Mouse (Mus musculus) kidney, postnatal 4 days (tissue): Measurements from ENCODE around the gene Mrps5.
"Not testable (repeated sequence)": the region's sequence is repeated elsewhere in the genome, so short reads cannot be mapped to it uniquely, and the experiment has no call there.

Experiments
- DNase-seq, 2 experiments: peaks; one replicate each; pipeline ENCODE4 v3.0.0; 2021; ENCODE audit warnings: mixed read lengths in 2 of 2

Gene Mrps5

GRCm38 (mm10) chr2:127586694-127587513 lies at the start of gene Mrps5, which contains the start of gene Zfp661:
Gene Mrps5 (plus strand): TSS chr2:127587222.
Gene Zfp661 (minus strand): TSS chr2:127587094.
- peak; percentile 92 to 94 for DNase-seq

- no peak for DNase-seq
These were observed 49.5 kb upstream of the Mrps5 start for GRCm38 (mm10) chr2:127537548-127537947.

GRCm38 (mm10) chr2:127539494-127539893 lies 47.5 kb upstream of the Mrps5 start:
- DNase-seq: peak in 1 of 2 experiments; percentile 24

- peak; percentile 48 to 71 for DNase-seq
These were observed 45.8 kb upstream of the Mrps5 start, which contains the start of gene Prom2 for GRCm38 (mm10) chr2:127541185-127541584. Gene Prom2 (minus strand): TSS chr2:127541467.

GRCm38 (mm10) chr2:127541697-127542096 lies 45.3 kb upstream of the Mrps5 start:
- no peak for DNase-seq

- DNase-seq: no peak
These were observed 38.5 kb upstream of the Mrps5 start for GRCm38 (mm10) chr2:127548342-127549074.

- DNase-seq: no peak
These were observed 37.3 kb upstream of the Mrps5 start for GRCm38 (mm10) chr2:127549711-127550110.

- DNase-seq: no peak
These were observed 36.6 kb upstream of the Mrps5 start for GRCm38 (mm10) chr2:127550446-127550845.

GRCm38 (mm10) chr2:127551078-127551477 lies 35.9 kb upstream of the Mrps5 start:
- DNase-seq: peak; percentile 22 to 42

GRCm38 (mm10) chr2:127559070-127559966 lies 27.7 kb upstream of the Mrps5 start:
- peak; percentile 93 for DNase-seq

- no peak for DNase-seq
These were observed 13.7 kb upstream of the Mrps5 start for GRCm38 (mm10) chr2:127573322-127573721.

GRCm38 (mm10) chr2:127584436-127584858 lies 2.6 kb upstream of the Mrps5 start:
- peak; percentile 93 to 96 for DNase-seq

- DNase-seq: no peak
These were observed 457 bp downstream of the Mrps5 start for GRCm38 (mm10) chr2:127587514-127587844.

- DNase-seq: no peak
These were observed 1.9 kb downstream of the Mrps5 start for GRCm38 (mm10) chr2:127588897-127589296.

GRCm38 (mm10) chr2:127590204-127590603 lies 3.2 kb downstream of the Mrps5 start:
- DNase-seq: peak; percentile 12 to 13

- DNase-seq: peak; percentile 13 to 33
These were observed 3.8 kb downstream of the Mrps5 start for GRCm38 (mm10) chr2:127590840-127591239.

GRCm38 (mm10) chr2:127603383-127603782 lies 16.4 kb downstream of the Mrps5 start:
- DNase-seq: not testable (repeated sequence)

GRCm38 (mm10) chr2:127605203-127605602 lies 18.2 kb downstream of the Mrps5 start:
- DNase-seq: no peak

GRCm38 (mm10) chr2:127608234-127608633 lies 21.2 kb downstream of the Mrps5 start:
- peak in 1 of 2 experiments; percentile 14 for DNase-seq

GRCm38 (mm10) chr2:127608986-127609385 lies 22.0 kb downstream of the Mrps5 start:
- peak in 1 of 2 experiments; percentile 32 for DNase-seq

GRCm38 (mm10) chr2:127611386-127611785 lies 24.4 kb downstream of the Mrps5 start:
- no peak for DNase-seq

GRCm38 (mm10) chr2:127612288-127612687 lies 25.3 kb downstream of the Mrps5 start:
- no peak for DNase-seq

GRCm38 (mm10) chr2:127619311-127619710 lies 32.3 kb downstream of the Mrps5 start:
- DNase-seq: no peak
